Mouse (Mus musculus): ENCODE data around the gene Gatad2a.

GRCm38 (mm10) chr8:69970880-69971279 is 25.3 kb downstream of the Gatad2a start:
- TF ChIP-seq CTCF (IDR thresholded peaks at IDR 0.05; ENCODE audit: low read depth, low read length) (no peak), POLR2A (IDR thresholded peaks at IDR 0.05; ENCODE audit: borderline replicate concordance, low read depth, low read length) (no peak)
